Mouse (Mus musculus) thymus, postnatal 10 days (tissue): ENCODE data around the gene Pla2g12a.

Experiments used
- DNase-seq, 2 experiments: peaks; one replicate each; pipeline ENCODE4 v3.0.0; 2021; ENCODE audit warnings: low spot score in 2 of 2

The Pla2g12a gene

GRCm38 (mm10) chr3:129898886-129899285 is 20.5 kb downstream of the Pla2g12a start:
- no peak for DNase-seq

DNA sequence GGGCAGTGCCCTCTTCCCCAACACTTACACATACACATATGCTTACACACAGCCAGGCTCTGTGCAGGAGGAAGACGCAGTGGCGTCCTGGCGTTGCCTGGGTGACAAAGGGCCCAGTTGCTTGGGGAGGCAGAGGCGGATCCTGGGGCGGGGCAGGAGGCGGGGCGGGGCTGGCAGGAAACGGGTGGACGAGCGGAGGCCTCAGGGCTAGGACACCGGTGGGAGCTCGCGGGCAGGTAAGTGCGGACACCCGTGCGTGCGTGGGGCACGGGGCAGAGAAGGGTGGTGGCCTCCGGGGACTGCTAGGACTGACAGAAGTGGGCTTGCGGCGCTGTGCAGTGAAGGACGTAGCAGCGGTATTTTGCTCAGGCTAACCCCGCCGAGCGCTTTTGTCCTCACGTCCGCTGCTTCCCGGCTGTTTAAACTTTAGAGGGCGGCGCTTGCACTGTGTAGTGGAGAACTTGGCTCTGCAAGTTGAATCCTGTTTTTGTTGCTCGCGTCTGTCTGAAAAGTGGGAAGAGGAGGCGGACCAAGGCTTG is 22.9 kb downstream of the Pla2g12a start, which contains the start of gene Casp6:
Gene Casp6 (plus strand): TSS at position 155 of the 539 bp plus-strand sequence.
- DNase-seq, result peak; percentile 77 to 85

- DNase-seq, result no peak
Measured at GRCm38 (mm10) chr3:129903369-129903768, 25.0 kb downstream of the Pla2g12a start.

DNA sequence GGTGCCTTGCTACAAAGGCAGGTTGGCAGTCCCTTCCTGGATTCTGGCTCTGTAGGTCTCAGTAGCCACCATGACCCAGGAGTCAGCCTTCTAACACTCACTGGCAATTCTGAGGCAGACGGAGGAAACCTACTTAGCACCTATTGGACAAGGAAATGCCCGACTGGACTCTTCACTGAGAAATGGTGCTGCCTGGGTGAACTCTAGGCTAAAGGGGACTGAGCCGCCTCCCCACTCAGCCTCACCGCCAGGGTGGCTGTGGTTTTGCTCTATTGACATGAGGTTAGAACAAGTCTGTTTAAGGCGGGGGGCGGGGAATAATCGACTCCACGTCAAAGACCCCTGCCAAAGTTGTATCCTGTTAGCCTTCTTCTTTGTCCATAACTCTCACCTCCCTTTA is 25.5 kb downstream of the Pla2g12a start:
- DNase-seq, result no peak

DNA sequence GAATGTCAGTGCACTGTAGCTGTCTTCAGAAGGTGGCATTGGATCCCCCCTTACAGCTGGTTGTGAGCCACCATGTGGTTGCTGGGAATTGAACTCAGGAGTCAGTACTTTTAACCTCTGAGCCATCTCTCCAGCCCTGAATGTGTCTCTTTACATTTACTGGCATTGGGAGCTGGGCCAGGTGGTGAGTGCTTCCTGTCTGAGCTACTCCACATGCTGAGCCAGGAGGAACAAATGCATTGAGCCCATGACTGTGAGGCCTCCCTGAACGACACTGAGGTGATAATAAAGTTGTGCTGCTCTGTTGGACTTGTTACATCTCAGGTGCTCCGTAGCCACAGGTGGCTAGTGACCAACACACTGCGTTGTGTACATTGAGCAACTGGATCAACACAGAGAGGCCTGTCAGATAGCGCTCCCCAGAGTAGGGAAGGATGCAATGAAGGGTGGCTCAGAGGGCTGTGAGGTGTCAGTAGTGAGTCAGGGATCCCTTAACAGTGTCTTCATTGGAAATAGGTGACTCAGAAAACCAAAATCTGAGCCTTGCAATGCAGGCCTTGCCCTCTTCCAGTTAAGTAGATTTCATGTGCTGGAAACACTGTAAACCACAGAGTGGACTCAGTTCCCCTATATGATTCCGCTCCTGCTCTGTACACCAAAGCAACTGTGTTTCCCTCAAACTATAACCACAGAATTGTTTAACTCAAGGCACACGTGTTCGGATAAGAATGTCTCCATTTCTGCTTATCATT is 26.2 kb downstream of the Pla2g12a start:
- DNase-seq, result peak in 1 of 2 experiments; percentile 17

DNA sequence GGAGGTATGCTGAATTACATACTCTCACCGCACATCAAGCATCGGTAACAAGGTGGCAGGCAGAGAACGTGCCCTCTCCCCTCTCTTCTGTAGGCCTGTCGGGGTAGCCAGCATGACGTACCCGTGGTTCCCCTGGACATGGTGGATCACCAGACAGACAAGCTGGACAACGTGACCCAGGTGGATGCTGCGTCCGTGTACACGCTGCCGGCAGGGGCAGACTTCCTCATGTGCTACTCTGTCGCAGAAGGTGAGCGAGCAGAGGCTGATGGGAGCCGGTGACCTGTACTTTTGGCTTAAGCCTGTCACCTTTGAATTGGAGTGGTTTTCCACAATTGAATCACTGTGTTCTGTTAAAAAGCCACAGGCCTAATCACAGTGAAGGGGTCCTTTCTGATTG is 33.6 kb downstream of the Pla2g12a start:
- DNase-seq, result no peak

DNA sequence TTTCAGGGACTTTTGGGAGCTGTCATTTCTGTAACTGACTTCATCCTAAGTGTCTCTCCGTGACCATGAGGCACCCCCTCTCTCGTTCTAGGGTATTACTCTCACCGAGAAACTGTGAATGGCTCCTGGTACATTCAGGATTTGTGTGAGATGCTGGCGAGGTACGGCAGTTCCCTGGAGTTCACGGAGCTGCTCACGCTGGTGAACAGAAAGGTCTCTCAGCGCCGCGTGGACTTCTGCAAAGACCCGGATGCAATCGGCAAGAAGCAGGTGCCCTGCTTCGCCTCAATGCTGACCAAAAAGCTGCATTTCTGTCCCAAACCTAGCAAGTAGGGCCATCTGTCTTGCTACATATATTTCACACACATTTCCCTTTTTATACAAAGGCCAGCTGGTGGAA is 34.8 kb downstream of the Pla2g12a start:
- no peak for DNase-seq

GRCm38 (mm10) chr3:129917424-129917823 is 39.0 kb downstream of the Pla2g12a start:
- DNase-seq, result no peak

DNA sequence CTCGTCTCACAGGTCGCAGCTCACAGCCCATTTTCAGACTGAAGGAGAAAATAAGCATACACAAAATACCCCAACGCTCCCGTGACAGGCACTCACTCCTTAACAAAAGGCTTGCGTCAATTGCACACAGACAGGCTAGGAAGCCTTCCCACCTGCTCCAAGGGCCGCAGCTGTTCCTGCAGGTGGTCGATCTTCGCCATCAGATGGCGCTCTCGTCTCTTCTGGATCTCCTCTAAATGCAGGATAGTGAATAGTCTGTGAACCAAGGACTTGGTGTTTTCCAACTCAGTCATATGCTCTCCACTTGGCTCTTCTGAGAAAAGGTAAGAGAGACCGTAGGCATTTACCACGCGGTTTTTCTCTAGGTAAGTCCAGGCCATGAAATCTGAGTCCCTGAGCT is 40.0 kb downstream of the Pla2g12a start:
- DNase-seq, result peak; percentile 28 to 69

- DNase-seq, result no peak
Measured at GRCm38 (mm10) chr3:129923581-129923980, 45.2 kb downstream of the Pla2g12a start.

- no peak for DNase-seq
Measured at GRCm38 (mm10) chr3:129925861-129926260, 47.5 kb downstream of the Pla2g12a start.

- no peak for DNase-seq
Measured at GRCm38 (mm10) chr3:129930213-129930778, 51.9 kb downstream of the Pla2g12a start.

DNA sequence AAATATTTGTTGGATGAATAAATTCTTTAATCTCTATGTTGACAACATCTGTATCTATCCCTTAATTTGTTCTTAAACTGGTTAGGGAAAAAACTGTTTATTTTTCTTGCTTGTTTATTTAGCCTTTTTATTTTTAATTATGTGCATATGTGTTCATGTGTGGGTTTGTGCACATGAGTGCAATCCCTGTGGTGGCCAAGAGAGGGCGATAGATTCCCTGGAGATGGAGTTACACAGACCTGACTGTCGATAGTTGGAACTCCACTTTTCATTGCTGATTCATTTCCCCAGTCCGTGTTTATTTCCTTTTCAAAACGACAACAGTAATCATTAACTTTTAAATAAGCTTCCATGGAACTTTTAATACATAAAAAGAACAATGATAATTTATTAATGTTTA is 54.0 kb downstream of the Pla2g12a start:
- DNase-seq, result peak in 1 of 2 experiments; percentile 11

GRCm38 (mm10) chr3:129936561-129936960 is 58.2 kb downstream of the Pla2g12a start:
- DNase-seq, result no peak

DNA sequence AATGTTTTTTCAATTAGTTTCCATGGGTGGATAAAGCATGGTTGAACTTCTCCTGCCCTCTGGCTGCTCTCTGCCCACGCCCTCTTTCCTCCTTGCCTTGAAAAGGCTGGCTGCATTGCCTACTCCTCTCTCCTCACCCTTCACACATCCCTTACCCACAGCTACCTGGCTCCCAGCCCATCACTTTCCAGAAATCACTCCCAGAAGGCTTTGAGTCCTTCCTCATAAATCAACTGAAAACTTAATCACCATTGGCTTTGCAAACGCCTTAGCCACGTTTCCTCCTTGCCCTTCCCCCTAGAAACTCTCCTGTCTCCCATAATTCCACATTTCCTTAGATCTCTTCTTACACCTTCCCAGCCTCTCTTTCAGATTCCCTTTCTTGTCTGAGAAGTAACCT is 59.4 kb downstream of the Pla2g12a start:
- DNase-seq, result no peak

DNA sequence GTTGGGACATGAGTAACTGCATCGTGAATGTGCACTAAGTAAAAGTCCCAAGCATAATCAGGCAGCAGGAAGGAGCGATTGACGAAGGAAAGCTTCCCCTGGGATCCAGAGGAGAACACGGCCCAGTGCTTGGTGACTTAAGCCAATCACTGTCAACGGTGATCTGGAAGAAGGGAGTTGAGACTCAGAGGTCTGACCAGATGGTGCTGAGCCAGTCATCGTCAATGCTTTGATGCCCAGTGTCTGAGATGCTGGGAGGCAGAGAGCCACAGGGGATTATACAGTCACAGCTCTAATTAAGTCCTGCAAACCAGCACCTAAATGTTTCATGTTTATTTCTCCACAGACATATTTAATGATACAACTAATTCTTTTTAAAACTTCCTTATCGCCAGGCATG is 60.7 kb downstream of the Pla2g12a start:
- DNase-seq, result no peak

GRCm38 (mm10) chr3:129940780-129941179 is 62.4 kb downstream of the Pla2g12a start:
- DNase-seq, result no peak

GRCm38 (mm10) chr3:129941291-129941690 is 62.9 kb downstream of the Pla2g12a start:
- DNase-seq, result no peak

- no peak for DNase-seq
Measured at GRCm38 (mm10) chr3:129943813-129944212, 65.4 kb downstream of the Pla2g12a start.
